Mouse (Mus musculus): ENCODE data around the gene Ccnk. TPM values are rescaled to one million over a fixed set of nuclear protein-coding genes. Genes with fewer than 3 reads are reported as not detected.

The Ccnk gene
- polyA plus RNA-seq, 1 experiment from 2014 or later = 8.1 TPM

- Histone ChIP-seq H3K4me2 (no peak overlapping the region), H3K9me3 (ENCODE audit: control insufficient read depth, low read length) (no peaks in the 10 kb centered on the region)
- DNase-seq (ENCODE audit: low spot score, missing footprints) = no peak
These were observed 37.4 kb downstream of the Ccnk start for GRCm38 (mm10) chr12:108216611-108217370.

GRCm38 (mm10) chr12:108217572-108217971 lies 38.2 kb downstream of the Ccnk start:
- Histone ChIP-seq H3K4me1 (ENCODE audit: control insufficient read depth, insufficient read depth, low read length) (peaks cover 35% of the 10 kb centered on the region), H3K9me3 (ENCODE audit: control insufficient read depth, low read length) (no peaks in the 10 kb centered on the region), H3K4me2 (no peak overlapping the region), H3K27ac (ENCODE audit: low read depth, low read length) (no peak overlapping the region), H3K4me3 (ENCODE audit: low read depth, low read length) (no peak overlapping the region), H3K27me3 (ENCODE audit: control insufficient read depth, insufficient read depth, low read length) (no peaks in the 10 kb centered on the region), H3K36me3 (ENCODE audit: control insufficient read depth, insufficient read depth, low read length) (no peaks in the 10 kb centered on the region), H3K9ac (ENCODE audit: low read length) (no peak overlapping the region)
- DNase-seq (ENCODE audit: low spot score, missing footprints) = no peak
- 62% methylated on average over 5 of the region's 5 CpGs for WGBS
- ATAC-seq (ENCODE audit: low FRiP score) = peak; percentile 17; the same call in 1 of the 2 replicates

More at GRCm38 (mm10) chr12:108216611-108217370, 37.4 kb downstream of the Ccnk start:
- peaks cover 33% of the 10 kb centered on the region for H3K4me1 ChIP-seq (ENCODE audit: control insufficient read depth, insufficient read depth, low read length)
- WGBS = 80% methylated on average over 11 of the region's 11 CpGs
- H3K9ac ChIP-seq (ENCODE audit: low read length) = 0 out of 2 replicates have a peak overlapping the region, but pooled peaks have one; percentile 6
- no peak overlapping the region for H3K4me3 ChIP-seq (ENCODE audit: low read depth, low read length)
- H3K27ac ChIP-seq (ENCODE audit: low read depth, low read length) = no peak overlapping the region; the same call in 1 of the 2 replicates
- peak; percentile 23; the same call in 1 of the 2 replicates for ATAC-seq (ENCODE audit: low FRiP score)
- H3K27me3 ChIP-seq (ENCODE audit: control insufficient read depth, insufficient read depth, low read length) = no peaks in the 10 kb centered on the region
- H3K36me3 ChIP-seq (ENCODE audit: control insufficient read depth, insufficient read depth, low read length) = no peaks in the 10 kb centered on the region

- H3K9me3 ChIP-seq (ENCODE audit: control insufficient read depth, low read length) = no peaks in the 10 kb centered on the region
- H3K27me3 ChIP-seq (ENCODE audit: control insufficient read depth, insufficient read depth, low read length) = no peaks in the 10 kb centered on the region
- no peak for ATAC-seq (ENCODE audit: low FRiP score)
- H3K4me2 ChIP-seq = no peak overlapping the region
- peaks cover 37% of the 10 kb centered on the region for H3K4me1 ChIP-seq (ENCODE audit: control insufficient read depth, insufficient read depth, low read length)
- no peak overlapping the region for H3K27ac ChIP-seq (ENCODE audit: low read depth, low read length)
- no peak for DNase-seq (ENCODE audit: low spot score, missing footprints)
- WGBS = 66% methylated on average over 15 of the region's 15 CpGs
- H3K4me3 ChIP-seq (ENCODE audit: low read depth, low read length) = no peak overlapping the region
- H3K9ac ChIP-seq (ENCODE audit: low read length) = no peak overlapping the region
- no peaks in the 10 kb centered on the region for H3K36me3 ChIP-seq (ENCODE audit: control insufficient read depth, insufficient read depth, low read length)
These were observed 39.8 kb downstream of the Ccnk start for GRCm38 (mm10) chr12:108219163-108219562.

GRCm38 (mm10) chr12:108219825-108220616 lies 40.6 kb downstream of the Ccnk start:
- WGBS = 81% methylated on average over 21 of the region's 21 CpGs
- H3K4me2 ChIP-seq = no peak overlapping the region
- no peak overlapping the region for H3K9ac ChIP-seq (ENCODE audit: low read length)
- H3K36me3 ChIP-seq (ENCODE audit: control insufficient read depth, insufficient read depth, low read length) = no peaks in the 10 kb centered on the region
- no peak overlapping the region; the same call in 1 of the 2 replicates for H3K27ac ChIP-seq (ENCODE audit: low read depth, low read length)
- H3K9me3 ChIP-seq (ENCODE audit: control insufficient read depth, low read length) = no peaks in the 10 kb centered on the region
- no peak overlapping the region for H3K4me3 ChIP-seq (ENCODE audit: low read depth, low read length)
- DNase-seq (ENCODE audit: low spot score, missing footprints) = peak; percentile 83
- no peaks in the 10 kb centered on the region for H3K27me3 ChIP-seq (ENCODE audit: control insufficient read depth, insufficient read depth, low read length)
- ATAC-seq (ENCODE audit: low FRiP score) = no peak
- peaks cover 39% of the 10 kb centered on the region for H3K4me1 ChIP-seq (ENCODE audit: control insufficient read depth, insufficient read depth, low read length)

- WGBS = 72% methylated on average over 12 of the region's 12 CpGs
- Histone ChIP-seq H3K4me2 (no peak overlapping the region), H3K36me3 (ENCODE audit: control insufficient read depth, insufficient read depth, low read length) (no peaks in the 10 kb centered on the region), H3K9ac (ENCODE audit: low read length) (no peak overlapping the region), H3K4me1 (ENCODE audit: control insufficient read depth, insufficient read depth, low read length) (peaks cover 37% of the 10 kb centered on the region), H3K27me3 (ENCODE audit: control insufficient read depth, insufficient read depth, low read length) (no peaks in the 10 kb centered on the region), H3K27ac (ENCODE audit: low read depth, low read length) (no peak overlapping the region), H3K9me3 (ENCODE audit: control insufficient read depth, low read length) (no peaks in the 10 kb centered on the region), H3K4me3 (ENCODE audit: low read depth, low read length) (no peak overlapping the region)
- ATAC-seq (ENCODE audit: low FRiP score) = 0 out of 2 replicates have a peak, but pooled peaks have one; percentile 5
- DNase-seq (ENCODE audit: low spot score, missing footprints) = peak; percentile 85
These were observed 41.2 kb downstream of the Ccnk start for GRCm38 (mm10) chr12:108220621-108221020.

GRCm38 (mm10) chr12:108221206-108221605 lies 41.8 kb downstream of the Ccnk start:
- H3K9ac ChIP-seq (ENCODE audit: low read length) = no peak overlapping the region
- DNase-seq (ENCODE audit: low spot score, missing footprints) (peak; percentile 91), ATAC-seq (ENCODE audit: low FRiP score) (peak; percentile 16)
- H3K4me1 ChIP-seq (ENCODE audit: control insufficient read depth, insufficient read depth, low read length) = peaks cover 42% of the 10 kb centered on the region
- H3K27me3 ChIP-seq (ENCODE audit: control insufficient read depth, insufficient read depth, low read length) = no peaks in the 10 kb centered on the region
- no peak overlapping the region for H3K4me3 ChIP-seq (ENCODE audit: low read depth, low read length)
- no peak overlapping the region for H3K4me2 ChIP-seq
- WGBS = 67% methylated on average over 10 of the region's 10 CpGs
- H3K36me3 ChIP-seq (ENCODE audit: control insufficient read depth, insufficient read depth, low read length) = no peaks in the 10 kb centered on the region
- no peaks in the 10 kb centered on the region for H3K9me3 ChIP-seq (ENCODE audit: control insufficient read depth, low read length)
- H3K27ac ChIP-seq (ENCODE audit: low read depth, low read length) = no peak overlapping the region

- Histone ChIP-seq H3K36me3 (ENCODE audit: control insufficient read depth, insufficient read depth, low read length) (no peaks in the 10 kb centered on the region), H3K4me1 (ENCODE audit: control insufficient read depth, insufficient read depth, low read length) (peaks cover 38% of the 10 kb centered on the region), H3K9ac (ENCODE audit: low read length) (no peak overlapping the region), H3K27me3 (ENCODE audit: control insufficient read depth, insufficient read depth, low read length) (no peaks in the 10 kb centered on the region), H3K27ac (ENCODE audit: low read depth, low read length) (no peak overlapping the region), H3K9me3 (ENCODE audit: control insufficient read depth, low read length) (no peaks in the 10 kb centered on the region), H3K4me3 (ENCODE audit: low read depth, low read length) (no peak overlapping the region), H3K4me2 (no peak overlapping the region)
- 87% methylated on average over 7 of the region's 7 CpGs for WGBS
- DNase-seq (ENCODE audit: low spot score, missing footprints) (no peak), ATAC-seq (ENCODE audit: low FRiP score) (no peak)
These were observed 42.3 kb downstream of the Ccnk start for GRCm38 (mm10) chr12:108221712-108222111.

- no peaks in the 10 kb centered on the region for H3K36me3 ChIP-seq (ENCODE audit: control insufficient read depth, insufficient read depth, low read length)
- H3K4me2 ChIP-seq = no peak overlapping the region
- no peak overlapping the region for H3K4me3 ChIP-seq (ENCODE audit: low read depth, low read length)
- 28% methylated on average over 6 of the region's 8 CpGs for WGBS
- no peak overlapping the region for H3K27ac ChIP-seq (ENCODE audit: low read depth, low read length)
- no peak for ATAC-seq (ENCODE audit: low FRiP score)
- no peak overlapping the region for H3K9ac ChIP-seq (ENCODE audit: low read length)
- no peaks in the 10 kb centered on the region for H3K27me3 ChIP-seq (ENCODE audit: control insufficient read depth, insufficient read depth, low read length)
- H3K9me3 ChIP-seq (ENCODE audit: control insufficient read depth, low read length) = no peaks in the 10 kb centered on the region
- DNase-seq (ENCODE audit: low spot score, missing footprints) = peak; percentile 75
- peaks cover 31% of the 10 kb centered on the region for H3K4me1 ChIP-seq (ENCODE audit: control insufficient read depth, insufficient read depth, low read length)
These were observed 44.0 kb downstream of the Ccnk start for GRCm38 (mm10) chr12:108223357-108223756.

- no peak overlapping the region for H3K27ac ChIP-seq (ENCODE audit: low read depth, low read length)
- no peak for ATAC-seq (ENCODE audit: low FRiP score)
These were observed 46.4 kb downstream of the Ccnk start for GRCm38 (mm10) chr12:108225781-108226180.

More at GRCm38 (mm10) chr12:108225781-108226180, 46.4 kb downstream of the Ccnk start:
- Histone ChIP-seq H3K27me3 (ENCODE audit: control insufficient read depth, insufficient read depth, low read length) (no peaks in the 10 kb centered on the region), H3K9me3 (ENCODE audit: control insufficient read depth, low read length) (no peaks in the 10 kb centered on the region), H3K4me2 (no peak overlapping the region), H3K36me3 (ENCODE audit: control insufficient read depth, insufficient read depth, low read length) (no peaks in the 10 kb centered on the region), H3K4me3 (ENCODE audit: low read depth, low read length) (no peak overlapping the region), H3K4me1 (ENCODE audit: control insufficient read depth, insufficient read depth, low read length) (peaks cover 32% of the 10 kb centered on the region), H3K9ac (ENCODE audit: low read length) (no peak overlapping the region)
- 87% methylated on average over 7 of the region's 7 CpGs for WGBS
- DNase-seq (ENCODE audit: low spot score, missing footprints) = no peak

Measured in midbrain, embryonic 11.5 days (tissue).